In genomic region chr7:98985935-98986334, GRCm38 (mm10) we compare ENCODE assay signal across 26 mouse cellular contexts.
A peak's percentile ranks its signal among the peaks of the same experiment; 100 is the strongest.
DNase-seq lines count a peak whose midpoint lies in the region; ATAC-seq lines count a peak whose summit lies in the region.
"Had no signal": no experiment of that assay in that cellular context is flagged by ENCODE, and none has a peak within 500 bp of the region (broad histone marks: within the 10 kb centered on the region; RNA-seq: fewer than 3 reads in every experiment).

No protein-coding gene starts in this region.

- no peak for DNase-seq in heart, adult 8-10 months (ENCODE audit: low spot score)
- peak; percentile 46 for DNase-seq in intestine, embryonic 14.5 days (ENCODE audit: low spot score)
- no peak for DNase-seq in midbrain, embryonic 10.5 days (ENCODE audit: low spot score)
- DNase-seq in midbrain, embryonic 11.5 days (ENCODE audit: low spot score, missing footprints) = no peak
- DNase-seq in gastrocnemius, adult 18-20 months (ENCODE audit: low spot score) = no peak
- DNase-seq: adrenal gland, adult 8-10 months; cerebellum, adult 11-12 months; cerebellum, postnatal 14 days; kidney, adult 18-20 months; kidney, postnatal 10 days; left cerebral cortex, postnatal 4 days; lung, adult 2 months; lung, postnatal 14 days; right cerebral cortex, postnatal 14 days; thymus, postnatal 14 days had no signal

- no peaks in the 10 kb centered on the region for H3K9me3 ChIP-seq in heart, embryonic 13.5 days
- H3K9me3 ChIP-seq in intestine, embryonic 14.5 days (ENCODE audit: control insufficient read depth, low read length) = no peaks in the 10 kb centered on the region
- H3K9me3 ChIP-seq in intestine, embryonic 16.5 days (ENCODE audit: control insufficient read depth, low read length) = no peaks in the 10 kb centered on the region
- H3K9me3 ChIP-seq in midbrain, embryonic 10.5 days (replicated peaks) = no peaks in the 10 kb centered on the region
- H3K9me3 ChIP-seq in midbrain, embryonic 11.5 days (ENCODE audit: control insufficient read depth, low read length) = no peaks in the 10 kb centered on the region
- no peaks in the 10 kb centered on the region for H3K9me3 ChIP-seq in liver, embryonic 12.5 days (replicated peaks)
- H3K9me3 ChIP-seq: embryonic facial prominence, embryonic 12.5 days; forebrain, embryonic 13.5 days; hindbrain, embryonic 15.5 days; limb, embryonic 15.5 days; midbrain, embryonic 15.5 days; neural tube, embryonic 12.5 days had no signal

- H3K4me1 ChIP-seq in heart, embryonic 13.5 days = peaks cover 51% of the 10 kb centered on the region
- H3K4me1 ChIP-seq in intestine, embryonic 14.5 days (replicated peaks; ENCODE audit: control insufficient read depth, insufficient read depth, low read length) = no peaks in the 10 kb centered on the region
- no peaks in the 10 kb centered on the region for H3K4me1 ChIP-seq in intestine, embryonic 16.5 days (ENCODE audit: control insufficient read depth, insufficient read depth, low read length)
- peaks cover 29% of the 10 kb centered on the region for H3K4me1 ChIP-seq in midbrain, embryonic 10.5 days
- H3K4me1 ChIP-seq in midbrain, embryonic 11.5 days (ENCODE audit: control insufficient read depth, insufficient read depth, low read length) = no peaks in the 10 kb centered on the region
- H3K4me1 ChIP-seq in liver, embryonic 12.5 days = peaks cover 33% of the 10 kb centered on the region
- H3K4me1 ChIP-seq: forebrain, embryonic 13.5 days; hindbrain, embryonic 15.5 days; neural tube, embryonic 12.5 days had no signal

- 68% methylated on average over 2 of the region's 2 CpGs for WGBS in heart, embryonic 13.5 days
- WGBS in intestine, embryonic 14.5 days = 59% methylated on average over 2 of the region's 2 CpGs
- WGBS in intestine, embryonic 16.5 days = 80% methylated on average over 2 of the region's 2 CpGs
- WGBS in midbrain, embryonic 10.5 days = 80% methylated on average over 2 of the region's 2 CpGs
- 72% methylated on average over 2 of the region's 2 CpGs for WGBS in midbrain, embryonic 11.5 days
- WGBS in liver, embryonic 12.5 days (ENCODE audit: insufficient replicate concordance) = 74% methylated on average over 2 of the region's 2 CpGs

- ATAC-seq in heart, embryonic 13.5 days (ENCODE audit: extremely low read depth, insufficient number of reproducible peaks, low FRiP score, low TSS enrichment) = no peak
- ATAC-seq in intestine, embryonic 14.5 days (replicated peaks; ENCODE audit: low FRiP score, low TSS enrichment, low read depth) = no peak
- no peak for ATAC-seq in intestine, embryonic 16.5 days
- ATAC-seq in midbrain, embryonic 11.5 days (ENCODE audit: low FRiP score) = no peak
- 0 out of 2 replicates have a peak, but pooled peaks have one; percentile 19 for ATAC-seq in liver, embryonic 12.5 days
- ATAC-seq: activated CD4-positive, CD25-positive, alpha-beta regulatory T cell, adult 4 months; forebrain, embryonic 13.5 days; midbrain, embryonic 15.5 days had no signal

- peaks cover 32% of the 10 kb centered on the region for H3K36me3 ChIP-seq in heart, embryonic 13.5 days
- H3K36me3 ChIP-seq in intestine, embryonic 14.5 days (ENCODE audit: control insufficient read depth, insufficient read depth, low read length) = peaks cover 17% of the 10 kb centered on the region; the same call in 1 of the 2 replicates
- 0 out of 2 replicates have a peak, but pooled peaks cover 3% of the 10 kb centered on the region for H3K36me3 ChIP-seq in intestine, embryonic 16.5 days (ENCODE audit: control insufficient read depth, insufficient read depth, low read length)
- 0 out of 2 replicates have a peak, but pooled peaks cover 8% of the 10 kb centered on the region for H3K36me3 ChIP-seq in midbrain, embryonic 10.5 days
- H3K36me3 ChIP-seq in midbrain, embryonic 11.5 days (ENCODE audit: control insufficient read depth, insufficient read depth, low read length) = no peaks in the 10 kb centered on the region
- H3K36me3 ChIP-seq in liver, embryonic 12.5 days = peaks cover 37% of the 10 kb centered on the region
- H3K36me3 ChIP-seq: hindbrain, embryonic 15.5 days; limb, embryonic 15.5 days; midbrain, embryonic 15.5 days; neural tube, embryonic 12.5 days had no signal

- H3K9ac ChIP-seq in heart, embryonic 13.5 days = peak overlapping the region; percentile 17
- no peak overlapping the region for H3K9ac ChIP-seq in intestine, embryonic 14.5 days (ENCODE audit: low read length)
- no peak overlapping the region for H3K9ac ChIP-seq in intestine, embryonic 16.5 days (ENCODE audit: low read depth, low read length)
- H3K9ac ChIP-seq in midbrain, embryonic 11.5 days (ENCODE audit: low read length) = no peak overlapping the region
- H3K9ac ChIP-seq in liver, embryonic 12.5 days = no peak overlapping the region
- H3K9ac ChIP-seq: embryonic facial prominence, embryonic 12.5 days; forebrain, embryonic 13.5 days; hindbrain, embryonic 15.5 days; limb, embryonic 15.5 days; midbrain, embryonic 15.5 days; neural tube, embryonic 12.5 days had no signal

- peak overlapping the region; percentile 91 for H3K27ac ChIP-seq in heart, embryonic 13.5 days (replicated peaks)
- H3K27ac ChIP-seq in intestine, embryonic 14.5 days (ENCODE audit: low read depth) = no peak overlapping the region
- no peak overlapping the region for H3K27ac ChIP-seq in intestine, embryonic 16.5 days (ENCODE audit: low read length)
- H3K27ac ChIP-seq in midbrain, embryonic 10.5 days (replicated peaks) = peak overlapping the region; percentile 38
- no peak overlapping the region for H3K27ac ChIP-seq in midbrain, embryonic 11.5 days (ENCODE audit: low read depth, low read length)
- no peak overlapping the region for H3K27ac ChIP-seq in liver, embryonic 12.5 days
- H3K27ac ChIP-seq: embryonic facial prominence, embryonic 12.5 days; forebrain, embryonic 13.5 days; hindbrain, embryonic 15.5 days; limb, embryonic 15.5 days; midbrain, embryonic 15.5 days; neural tube, embryonic 12.5 days had no signal

- no peak overlapping the region for H3K4me3 ChIP-seq in heart, embryonic 13.5 days
- H3K4me3 ChIP-seq in intestine, embryonic 14.5 days (ENCODE audit: low read depth, low read length) = no peak overlapping the region
- no peak overlapping the region for H3K4me3 ChIP-seq in intestine, embryonic 16.5 days (ENCODE audit: low read length)
- no peak overlapping the region for H3K4me3 ChIP-seq in midbrain, embryonic 10.5 days
- no peak overlapping the region for H3K4me3 ChIP-seq in midbrain, embryonic 11.5 days (ENCODE audit: low read depth, low read length)
- H3K4me3 ChIP-seq in liver, embryonic 12.5 days = no peak overlapping the region
- H3K4me3 ChIP-seq: embryonic facial prominence, embryonic 12.5 days; erythroblast, embryonic 14.5 days; forebrain, embryonic 13.5 days; hindbrain, embryonic 15.5 days; limb, embryonic 15.5 days; midbrain, embryonic 15.5 days; neural tube, embryonic 12.5 days had no signal

- no peaks in the 10 kb centered on the region for H3K27me3 ChIP-seq in heart, embryonic 13.5 days (replicated peaks)
- H3K27me3 ChIP-seq in intestine, embryonic 14.5 days (replicated peaks; ENCODE audit: control insufficient read depth, insufficient read depth, low read length) = no peaks in the 10 kb centered on the region
- H3K27me3 ChIP-seq in intestine, embryonic 16.5 days (replicated peaks; ENCODE audit: control insufficient read depth, insufficient read depth, low read length) = no peaks in the 10 kb centered on the region
- no peaks in the 10 kb centered on the region for H3K27me3 ChIP-seq in midbrain, embryonic 10.5 days (ENCODE audit: low read depth, poor library complexity, severe bottlenecking)
- H3K27me3 ChIP-seq in midbrain, embryonic 11.5 days (ENCODE audit: control insufficient read depth, insufficient read depth, low read length) = no peaks in the 10 kb centered on the region
- H3K27me3 ChIP-seq in liver, embryonic 12.5 days (replicated peaks) = no peaks in the 10 kb centered on the region
- H3K27me3 ChIP-seq: forebrain, embryonic 13.5 days; hindbrain, embryonic 15.5 days; limb, embryonic 15.5 days; midbrain, embryonic 15.5 days; neural tube, embryonic 12.5 days had no signal

- peak overlapping the region; percentile 44; the same call in 1 of the 2 replicates for H3K4me2 ChIP-seq in heart, embryonic 13.5 days
- no peak overlapping the region for H3K4me2 ChIP-seq in intestine, embryonic 14.5 days (ENCODE audit: low read length)
- H3K4me2 ChIP-seq in intestine, embryonic 16.5 days (ENCODE audit: low read depth, low read length) = no peak overlapping the region
- H3K4me2 ChIP-seq in midbrain, embryonic 11.5 days = no peak overlapping the region
- no peak overlapping the region for H3K4me2 ChIP-seq in liver, embryonic 12.5 days
- H3K4me2 ChIP-seq: embryonic facial prominence, embryonic 12.5 days; forebrain, embryonic 13.5 days; hindbrain, embryonic 15.5 days; limb, embryonic 15.5 days; midbrain, embryonic 15.5 days; neural tube, embryonic 12.5 days had no signal

Comparison
In these comparisons a context has a peak if more than half of its experiments do, and no peak if none do; other contexts are left out.
1. H3K27ac ChIP-seq: peak in heart, embryonic 13.5 days (single experiment) and midbrain, embryonic 10.5 days (single experiment); none in intestine, embryonic 14.5 days (single experiment), intestine, embryonic 16.5 days (single experiment), midbrain, embryonic 11.5 days (single experiment) and liver, embryonic 12.5 days (single experiment).